Mouse (Mus musculus) left cerebral cortex, adult 18-20 months (tissue): Measurements from ENCODE around the gene Gm20425. TPM values are rescaled to one million over a fixed set of nuclear protein-coding genes. Genes with fewer than 3 reads are reported as not detected.

ENCODE experiments used
- DNase-seq, 2 experiments: peaks; one replicate each; pipeline ENCODE4 v3.0.0; 2021 to 2022; ENCODE audit warnings: low spot score in 2 of 2, mixed read lengths in 1 of 2
- total RNA-seq, 2 experiments: library from RNA; stranded (reverse); gene quantifications; 2 replicates each; pipeline ENCODE4 v1.2.3; 2021

The Gm20425 gene
- total RNA-seq, 2 experiments from 2014 or later: 10.4 to 12.2 TPM

GRCm38 (mm10) chr9:103225464-103225863 lies 4.6 kb downstream of the Gm20425 start:
- DNase-seq: no peak

GRCm38 (mm10) chr9:103224721-103225120 lies 5.4 kb downstream of the Gm20425 start:
- DNase-seq: no peak

GRCm38 (mm10) chr9:103214281-103214680 lies 15.8 kb downstream of the Gm20425 start:
- no peak for DNase-seq

GRCm38 (mm10) chr9:103213631-103214030 lies 16.5 kb downstream of the Gm20425 start:
- no peak for DNase-seq

- DNase-seq: no peak
Observed at GRCm38 (mm10) chr9:103212654-103213420, 17.3 kb downstream of the Gm20425 start.

GRCm38 (mm10) chr9:103208802-103209423 lies 21.2 kb downstream of the Gm20425 start:
- DNase-seq: no peak

GRCm38 (mm10) chr9:103207846-103208245 lies 22.3 kb downstream of the Gm20425 start:
- DNase-seq: peak; percentile 62 to 66

GRCm38 (mm10) chr9:103205786-103206185 lies 24.3 kb downstream of the Gm20425 start:
- DNase-seq: no peak

GRCm38 (mm10) chr9:103201561-103202260 lies 28.4 kb downstream of the Gm20425 start, which contains the start of gene Srprb:
Gene Srprb, minus strand, starts transcription at chr9:103202137.
- peak; percentile 94 to 95 for DNase-seq

GRCm38 (mm10) chr9:103188416-103188815 lies 41.7 kb downstream of the Gm20425 start:
- DNase-seq: no peak

- DNase-seq: no peak
Observed at GRCm38 (mm10) chr9:103186747-103187146, 43.4 kb downstream of the Gm20425 start.

GRCm38 (mm10) chr9:103185946-103186345 lies 44.2 kb downstream of the Gm20425 start:
- DNase-seq: no peak

GRCm38 (mm10) chr9:103184855-103185254 lies 45.3 kb downstream of the Gm20425 start:
- DNase-seq: no peak

- DNase-seq: no peak
Observed at GRCm38 (mm10) chr9:103181886-103182285, 48.2 kb downstream of the Gm20425 start.

GRCm38 (mm10) chr9:103180807-103181565 lies 49.1 kb downstream of the Gm20425 start:
- peak; percentile 39 to 48 for DNase-seq

GRCm38 (mm10) chr9:103180303-103180702 lies 49.8 kb downstream of the Gm20425 start:
- peak in 1 of 2 experiments; percentile 25 for DNase-seq

GRCm38 (mm10) chr9:103175692-103176091 lies 54.4 kb downstream of the Gm20425 start:
- no peak for DNase-seq

- DNase-seq: no peak
Observed at GRCm38 (mm10) chr9:103174771-103175519, 55.2 kb downstream of the Gm20425 start.

GRCm38 (mm10) chr9:103168771-103169170 lies 61.3 kb downstream of the Gm20425 start:
- DNase-seq: peak; percentile 33 to 56

GRCm38 (mm10) chr9:103168046-103168445 lies 62.1 kb downstream of the Gm20425 start:
- DNase-seq: no peak
